Mouse (Mus musculus) retina, postnatal 7 days (tissue): Measurements from ENCODE around the gene Zfp605.
"Not testable (repeated sequence)": the region's sequence is repeated elsewhere in the genome, so short reads cannot be mapped to it uniquely, and the experiment has no call there.

Experiments
- DNase-seq: peaks from one replicate; pipeline ENCODE4 v3.0.0-alpha.2; 2012; ENCODE audit warnings: low read depth, low spot score

Zfp605 gene

GRCm38 (mm10) chr5:110109991-110110441 lies at the start of gene Zfp605:
Zfp605 (plus strand) TSS chr5:110110092.
- peak; percentile 83 for DNase-seq

- DNase-seq = not testable (repeated sequence)
These were observed 37.5 kb upstream of the Zfp605 start, which contains the start of gene Gm17655 for GRCm38 (mm10) chr5:110072413-110072812. Gm17655 (minus strand) TSS chr5:110072513.

DNA sequence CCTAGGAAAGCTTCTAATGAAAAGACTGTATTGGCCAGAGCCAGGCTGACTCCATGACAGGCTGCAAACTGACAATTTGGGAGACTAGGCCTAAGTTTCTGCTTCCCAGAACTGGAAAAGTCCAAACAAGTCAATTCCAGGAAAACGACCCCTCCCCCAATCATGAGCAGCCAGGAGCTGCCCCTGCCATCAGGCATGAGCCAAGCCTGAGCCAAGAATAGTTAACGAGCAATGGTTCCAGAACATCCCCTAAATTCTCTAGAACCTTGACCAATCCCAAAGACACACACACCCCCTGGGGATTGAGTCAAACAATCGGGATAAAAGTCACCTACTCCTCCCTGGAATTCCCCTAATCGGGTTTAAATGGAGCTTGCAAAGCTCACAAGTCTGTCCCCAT lies 26.9 kb upstream of the Zfp605 start:
- DNase-seq = no peak

GRCm38 (mm10) chr5:110086161-110086866 lies 23.6 kb upstream of the Zfp605 start:
- DNase-seq = no peak

DNA sequence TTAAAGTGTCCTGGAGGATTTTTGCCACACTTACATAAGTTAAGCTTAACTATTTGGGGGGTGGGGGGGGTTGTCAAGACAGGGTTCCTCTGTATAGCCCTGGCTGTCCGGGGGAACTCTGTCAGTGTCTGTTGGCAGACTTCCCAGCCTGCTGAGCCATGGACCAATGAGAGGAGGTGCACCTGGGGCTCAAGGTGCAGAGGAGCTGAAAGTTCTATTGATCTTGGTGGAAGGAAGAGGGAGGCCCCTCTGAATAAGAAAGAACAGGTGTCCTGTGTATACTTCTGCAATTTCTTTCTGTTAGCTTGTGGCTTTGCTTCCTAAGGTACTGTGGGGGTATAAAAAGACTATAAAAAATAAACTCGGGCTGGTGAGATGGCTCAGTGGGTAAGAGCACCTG lies 18.3 kb upstream of the Zfp605 start:
- DNase-seq = no peak

GRCm38 (mm10) chr5:110094030-110094846 lies 15.7 kb upstream of the Zfp605 start, which contains the start of gene Gm35315:
Gm35315 (minus strand) TSS chr5:110094420.
- DNase-seq = peak; percentile 66

DNA sequence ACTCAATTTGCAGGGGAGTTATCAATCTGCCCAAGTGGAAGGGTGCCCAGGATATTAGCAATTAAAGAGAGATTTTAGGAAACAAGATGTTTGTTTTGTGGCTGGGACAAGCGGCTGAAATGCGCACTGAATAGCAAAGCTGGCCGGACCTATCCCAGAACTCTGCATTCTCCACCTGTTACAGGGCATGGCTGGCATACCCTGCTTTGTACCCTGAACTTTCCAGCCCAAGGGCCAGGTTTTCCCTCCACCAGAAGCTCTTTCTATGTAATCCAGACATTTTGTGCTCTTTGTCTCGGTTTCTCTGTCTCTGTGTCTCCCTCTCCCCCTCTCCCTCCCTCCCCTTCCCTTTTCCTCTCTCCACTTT lies 15.1 kb upstream of the Zfp605 start:
- DNase-seq = no peak

DNA sequence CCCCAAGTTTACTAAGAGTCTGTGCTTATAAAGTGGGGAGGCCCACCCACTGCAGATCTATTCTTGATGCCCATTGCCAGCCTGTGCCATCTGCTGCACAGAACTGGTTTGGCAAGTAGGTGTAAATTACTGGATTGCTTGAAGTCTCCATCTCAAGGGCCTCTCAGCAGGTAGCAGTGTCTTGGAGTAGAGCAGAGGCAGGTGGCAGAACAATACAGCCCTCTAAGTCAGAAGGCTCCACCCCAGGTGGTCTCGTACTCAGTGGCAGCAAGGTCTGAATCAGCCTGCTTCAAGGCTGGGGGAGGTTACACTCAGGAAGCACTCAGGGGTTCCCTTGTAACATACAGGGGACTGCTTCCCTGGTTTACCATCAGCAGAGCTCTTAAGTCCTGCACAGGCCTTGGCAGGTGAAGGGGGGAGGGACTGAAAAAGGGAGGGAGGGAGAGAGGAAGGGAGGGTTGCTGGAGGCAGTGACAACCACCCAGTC lies 10.9 kb upstream of the Zfp605 start:
- DNase-seq = no peak

- DNase-seq = no peak
These were observed 10.0 kb upstream of the Zfp605 start, which contains the start of gene Plcxd1 for GRCm38 (mm10) chr5:110099656-110100580. Plcxd1 (plus strand) TSS chr5:110099969.

DNA sequence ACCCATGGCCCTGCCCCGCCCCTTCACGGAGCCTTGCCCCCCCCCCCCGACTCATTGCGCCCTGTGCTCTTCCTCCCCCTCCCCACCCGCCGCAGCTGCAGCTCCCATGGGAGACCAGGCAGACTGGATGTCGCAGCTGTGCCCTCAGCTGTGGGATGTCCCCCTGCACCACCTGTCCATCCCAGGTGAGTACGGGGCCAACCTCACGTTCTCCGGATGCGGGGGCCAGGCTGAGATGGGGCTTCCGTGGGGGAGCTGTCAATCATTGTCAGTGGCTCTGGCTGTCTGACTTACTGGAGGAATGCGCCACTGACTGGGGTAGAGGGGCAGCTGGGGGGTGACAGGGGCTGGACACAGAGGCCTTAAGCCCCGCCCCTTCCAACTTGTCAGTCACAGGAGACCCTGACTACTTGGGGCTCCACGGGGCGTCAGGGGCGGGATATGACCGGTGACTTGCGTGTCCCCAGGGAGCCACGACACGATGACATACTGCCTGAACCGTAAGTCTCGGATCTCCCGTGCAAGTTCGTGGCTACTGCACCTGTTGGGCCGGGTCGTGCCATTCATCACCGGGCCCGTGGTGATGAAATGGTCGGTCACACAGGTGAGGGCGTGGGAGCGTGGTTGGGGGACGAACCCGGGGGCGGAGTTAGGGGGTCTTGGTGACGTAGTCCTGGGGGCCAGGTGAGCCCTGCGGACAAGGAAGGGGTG lies 8.8 kb upstream of the Zfp605 start:
- no peak for DNase-seq

DNA sequence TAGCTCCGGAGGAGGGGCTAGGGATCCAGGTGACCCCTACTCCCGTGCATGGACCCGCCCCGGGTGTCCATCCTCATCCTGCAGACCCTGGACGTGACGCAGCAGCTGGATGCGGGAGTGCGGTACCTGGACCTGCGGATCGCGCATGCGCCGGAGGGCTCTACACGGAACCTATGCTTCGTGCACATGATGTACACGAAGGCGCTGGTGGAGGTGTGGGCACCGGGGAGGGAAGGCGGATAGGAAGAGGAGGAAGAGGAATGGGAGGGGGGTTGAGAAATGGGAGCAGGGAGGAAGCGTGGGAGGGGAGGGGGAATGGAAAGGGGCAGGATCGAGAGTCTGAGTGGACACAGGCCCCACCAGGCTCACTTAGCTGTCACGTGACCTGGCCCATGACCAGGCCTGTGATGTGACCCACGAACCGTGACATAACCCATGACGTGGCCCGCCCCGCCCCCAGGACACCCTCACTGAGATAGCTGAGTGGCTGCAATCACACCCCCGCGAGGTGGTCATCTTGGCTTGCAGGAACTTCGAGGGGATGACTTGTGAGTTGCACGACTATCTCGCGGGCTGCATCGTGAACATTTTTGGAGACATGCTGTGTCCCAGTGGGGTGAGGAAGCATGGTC lies 8.1 kb upstream of the Zfp605 start:
- no peak for DNase-seq

GRCm38 (mm10) chr5:110102429-110102828 lies 7.5 kb upstream of the Zfp605 start:
- no peak for DNase-seq

GRCm38 (mm10) chr5:110102853-110103625 lies 6.9 kb upstream of the Zfp605 start:
- no peak for DNase-seq

GRCm38 (mm10) chr5:110103901-110104615 lies 5.8 kb upstream of the Zfp605 start:
- DNase-seq = no peak

- no peak for DNase-seq
These were observed 5.1 kb upstream of the Zfp605 start for GRCm38 (mm10) chr5:110104616-110105380.

- DNase-seq = no peak
These were observed 3.6 kb upstream of the Zfp605 start for GRCm38 (mm10) chr5:110106140-110106871.

DNA sequence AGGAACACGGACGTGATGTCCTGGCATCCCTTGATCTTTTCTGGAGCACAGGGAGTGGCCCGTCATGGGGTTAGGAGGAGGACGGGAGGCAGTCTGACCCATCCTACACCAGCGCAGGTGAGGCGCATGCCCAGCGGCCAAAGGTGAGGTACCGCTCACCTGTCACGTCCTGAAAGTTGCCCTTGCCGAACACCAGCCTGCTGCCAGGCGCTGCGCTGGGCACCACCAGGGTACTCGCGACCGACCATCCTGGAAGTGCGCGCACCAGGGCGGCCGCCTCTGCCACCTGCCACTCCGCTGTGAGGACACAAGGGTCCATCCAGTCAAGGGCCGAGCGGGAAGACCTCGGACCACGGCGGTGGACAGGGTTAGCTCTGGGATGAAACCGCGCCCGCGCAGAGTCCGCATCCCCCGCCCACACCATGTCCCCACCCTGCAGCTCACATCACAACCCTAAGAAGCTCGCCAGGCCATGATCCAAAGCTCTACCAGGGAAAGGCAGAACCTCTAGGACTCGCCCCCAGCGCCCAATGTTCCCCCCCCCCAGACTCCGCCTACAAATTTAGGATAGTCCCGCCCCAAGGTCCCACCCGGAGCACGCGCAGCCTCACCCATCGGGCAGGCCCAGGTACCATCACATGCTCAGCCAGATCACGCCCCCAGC lies 2.9 kb upstream of the Zfp605 start:
- no peak for DNase-seq
